Mouse (Mus musculus) stomach, postnatal 0 days (tissue): ENCODE measurements at regions not wholly inside any gene's neighbourhood (a gene's known extent, or its start where the extent isn't known, plus 50 kb on each side); places are given as distances from the start of the nearest gene placed in this dataset.

Source experiments
- CTCF ChIP-seq: IDR thresholded peaks from 2 replicates; pipeline ENCODE4 v1.5.1; 2016; ENCODE audit warnings: antibody characterized with exemption, low read depth, mild to moderate bottlenecking, moderate library complexity
- EP300 ChIP-seq: optimal IDR thresholded peaks from 2 replicates; pipeline ENCODE3; 2016; ENCODE audit warnings: antibody characterized with exemption

- TF ChIP-seq EP300 = no peak
- TF ChIP-seq CTCF = no peak
Observed at GRCm38 (mm10) chr12:117455800-117456199, 60.5 kb upstream of the Rapgef5 start.
